Mouse (Mus musculus): ENCODE results near the gene Fam163a. TPM values are rescaled to one million over a fixed set of nuclear protein-coding genes. Genes with fewer than 3 reads are reported as not detected.

Gene Fam163a
- total and polyA plus RNA-seq, 3 experiments: not detected

DNA sequence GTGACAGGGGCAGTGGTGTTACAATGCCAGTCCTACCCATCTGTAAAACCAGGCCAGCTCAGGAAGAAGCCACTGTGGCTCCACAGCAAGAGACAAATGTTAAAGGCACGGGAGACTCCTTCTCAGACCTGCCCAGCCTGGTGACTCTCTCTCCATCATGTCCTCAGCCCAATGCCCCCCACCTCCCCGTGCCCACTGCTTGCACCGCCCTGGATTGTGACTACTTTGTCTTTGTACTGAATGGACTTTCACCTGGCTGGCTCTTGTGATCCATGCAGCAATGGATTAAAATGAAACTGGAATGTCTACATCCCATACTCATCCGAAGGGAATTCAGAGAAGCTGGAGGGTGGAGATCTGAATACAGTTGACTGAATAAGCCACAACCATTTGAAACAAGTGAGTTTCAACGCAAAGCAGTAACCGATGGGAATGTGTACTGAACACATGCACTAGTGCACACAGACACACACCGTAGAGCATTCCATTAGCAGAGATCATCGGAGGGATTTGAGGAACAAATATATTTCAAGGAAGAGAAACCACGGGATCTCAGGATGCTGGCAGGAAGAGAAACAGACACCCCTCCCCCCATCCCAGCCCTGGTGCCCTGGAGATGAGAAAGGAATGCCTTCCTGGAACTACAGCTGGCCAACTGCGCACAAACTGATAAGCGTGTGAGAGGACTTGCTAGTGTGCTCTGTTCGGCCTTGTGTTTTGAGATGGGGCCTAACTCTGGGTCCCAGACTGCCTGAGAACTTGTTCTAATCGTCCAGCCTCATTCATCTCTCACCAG, 17.6 kb upstream of the Fam163a start:
- TF ChIP-seq ETS1 (IDR thresholded peaks at IDR 0.05; ENCODE audit: low read depth, low read length) (0 out of 2 replicates have a peak, but pooled peaks have one; percentile 13), TAL1 (IDR thresholded peaks at IDR 0.05; ENCODE audit: low read length) (peak; percentile 55), MAX (IDR thresholded peaks at IDR 0.05; ENCODE audit: low read length) (no peak)
- no peaks in the 10 kb centered on the region for H3K27me3 ChIP-seq (ENCODE audit: control insufficient read depth in 1 of 2, insufficient read depth in 2 of 2, low read length in 2 of 2)
- H3K4me1 ChIP-seq (ENCODE audit: control insufficient read depth in 1 of 2, insufficient read depth in 2 of 2, low read length in 2 of 2): peaks cover 0 to 7% of the 10 kb centered on the region in 2 experiments
- no peak overlapping the region for H3K9ac ChIP-seq (ENCODE audit: control insufficient read depth, low read depth, low read length, poor library complexity, severe bottlenecking)
- H3K9me3 ChIP-seq (replicated peaks; ENCODE audit: insufficient read depth, low read length): no peaks in the 10 kb centered on the region
- no peak overlapping the region for H3K27ac ChIP-seq (ENCODE audit: control insufficient read depth, low read depth, low read length)
- H3K4me3 ChIP-seq (ENCODE audit: control insufficient read depth in 1 of 2, insufficient read depth in 1 of 2, low read depth in 2 of 2, low read length in 2 of 2): no peak overlapping the region
- no peaks in the 10 kb centered on the region for H3K79me2 ChIP-seq (ENCODE audit: control insufficient read depth, insufficient read depth, low read length, poor library complexity)
- DNase-seq (ENCODE audit: low read depth, low spot score): no peak
- 0 out of 4 replicates have a peak, but pooled peaks cover 0 to 2% of the 10 kb centered on the region in 2 experiments for H3K36me3 ChIP-seq (ENCODE audit: control insufficient read depth in 1 of 2, insufficient read depth in 2 of 2, low read length in 2 of 2)

DNA sequence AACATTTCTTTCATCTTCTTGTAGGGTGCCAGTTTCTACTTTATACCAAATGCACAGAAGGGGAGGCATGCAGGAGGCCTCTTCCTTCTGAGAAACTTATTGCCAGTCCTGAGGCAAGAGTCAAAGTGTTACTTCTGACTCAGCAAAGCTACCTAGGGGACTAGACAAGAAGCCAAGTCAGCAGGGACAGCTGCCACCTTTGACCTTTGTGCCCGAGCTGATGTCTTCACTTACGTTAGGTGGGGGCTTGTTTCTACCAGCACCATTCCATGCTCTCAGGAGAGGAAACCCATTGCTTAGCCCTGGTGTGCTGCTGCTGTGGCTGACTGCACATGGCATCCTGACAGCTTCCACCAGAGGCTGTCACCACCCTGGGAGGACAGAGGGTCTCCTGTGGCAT, 16.5 kb upstream of the Fam163a start:
- H3K4me1 ChIP-seq (ENCODE audit: control insufficient read depth in 1 of 2, insufficient read depth in 2 of 2, low read length in 2 of 2): peaks cover 0 to 14% of the 10 kb centered on the region in 2 experiments
- no peaks in the 10 kb centered on the region for H3K27me3 ChIP-seq (ENCODE audit: control insufficient read depth in 1 of 2, insufficient read depth in 2 of 2, low read length in 2 of 2)
- no peak for DNase-seq (ENCODE audit: low read depth, low spot score)
- TF ChIP-seq GABPA (IDR thresholded peaks at IDR 0.05; ENCODE audit: low read depth, low read length) (no peak), POLR2AphosphoS5 (IDR thresholded peaks at IDR 0.05; ENCODE audit: borderline replicate concordance, low read depth, low read length) (no peak), CHD2 (IDR thresholded peaks at IDR 0.05; ENCODE audit: low read length) (no peak), ZMIZ1 (IDR thresholded peaks at IDR 0.05; ENCODE audit: low read depth, low read length) (no peak), ZC3H11A (IDR thresholded peaks at IDR 0.05; ENCODE audit: low read depth, low read length) (no peak), MAZ (IDR thresholded peaks at IDR 0.05; ENCODE audit: low read depth, low read length) (no peak), SIN3A (IDR thresholded peaks at IDR 0.05; ENCODE audit: low read length) (no peak), CTCF (IDR thresholded peaks at IDR 0.05 in 2 of 3, conservative IDR thresholded peaks at IDR 0.05 in 1 of 3; ENCODE audit: control insufficient read depth in 1 of 3, insufficient read depth in 1 of 3, low read depth in 2 of 3, low read length in 3 of 3, poor library complexity in 1 of 3, severe bottlenecking in 1 of 3) (no peak), RCOR1 (IDR thresholded peaks at IDR 0.05; ENCODE audit: low read depth, low read length) (no peak)
- H3K27ac ChIP-seq (ENCODE audit: control insufficient read depth, low read depth, low read length): no peak overlapping the region
- no peaks in the 10 kb centered on the region for H3K9me3 ChIP-seq (replicated peaks; ENCODE audit: insufficient read depth, low read length)
- H3K4me3 ChIP-seq (ENCODE audit: control insufficient read depth in 1 of 2, insufficient read depth in 1 of 2, low read depth in 2 of 2, low read length in 2 of 2): no peak overlapping the region
- H3K36me3 ChIP-seq (ENCODE audit: control insufficient read depth in 1 of 2, insufficient read depth in 2 of 2, low read length in 2 of 2): peaks cover 0 to 7% of the 10 kb centered on the region in 2 experiments; a peak in 2 of 4 replicates
- H3K79me2 ChIP-seq (ENCODE audit: control insufficient read depth, insufficient read depth, low read length, poor library complexity): no peaks in the 10 kb centered on the region
- H3K9ac ChIP-seq (ENCODE audit: control insufficient read depth, low read depth, low read length, poor library complexity, severe bottlenecking): no peak overlapping the region

DNA sequence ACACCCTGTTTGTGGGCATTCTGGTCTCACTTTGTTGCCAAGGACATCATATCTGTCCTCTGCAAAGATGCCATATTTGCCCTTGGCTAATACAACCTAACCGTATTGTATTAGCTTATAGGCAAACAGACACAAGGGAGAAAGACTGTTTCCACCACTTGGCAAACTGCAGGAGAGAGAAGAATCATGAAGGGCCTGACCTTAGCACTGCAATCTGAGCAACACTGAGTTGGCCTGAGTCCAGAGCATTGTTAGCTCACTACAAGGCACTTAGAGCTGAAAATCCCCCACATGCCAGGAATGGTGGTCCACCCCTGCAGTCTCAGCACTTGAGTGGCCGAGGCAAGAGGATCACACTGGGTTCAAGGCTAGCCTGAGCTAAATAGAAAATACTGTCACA, 13.7 kb upstream of the Fam163a start:
- Histone ChIP-seq H3K36me3 (ENCODE audit: control insufficient read depth in 1 of 2, insufficient read depth in 2 of 2, low read length in 2 of 2) (peaks cover 0 to 8% of the 10 kb centered on the region in 2 experiments; a peak in 2 of 4 replicates), H3K4me1 (ENCODE audit: control insufficient read depth in 1 of 2, insufficient read depth in 2 of 2, low read length in 2 of 2) (peaks cover 0 to 16% of the 10 kb centered on the region in 2 experiments), H3K27me3 (ENCODE audit: control insufficient read depth in 1 of 2, insufficient read depth in 2 of 2, low read length in 2 of 2) (no peaks in the 10 kb centered on the region), H3K9me3 (replicated peaks; ENCODE audit: insufficient read depth, low read length) (no peaks in the 10 kb centered on the region), H3K9ac (ENCODE audit: control insufficient read depth, low read depth, low read length, poor library complexity, severe bottlenecking) (no peak overlapping the region), H3K79me2 (ENCODE audit: control insufficient read depth, insufficient read depth, low read length, poor library complexity) (no peaks in the 10 kb centered on the region), H3K4me3 (ENCODE audit: control insufficient read depth in 1 of 2, insufficient read depth in 1 of 2, low read depth in 2 of 2, low read length in 2 of 2) (no peak overlapping the region), H3K27ac (ENCODE audit: control insufficient read depth, low read depth, low read length) (no peak overlapping the region)
- DNase-seq (ENCODE audit: low read depth, low spot score): no peak
- TF ChIP-seq MAX (IDR thresholded peaks at IDR 0.05; ENCODE audit: low read length): no peak
- no peak for TF ChIP-seq ZKSCAN1 (IDR thresholded peaks at IDR 0.05; ENCODE audit: low read depth, low read length)
